Mouse (Mus musculus): Measurements from ENCODE around the gene Dusp23. TPM values are rescaled to one million over a fixed set of nuclear protein-coding genes. Genes with fewer than 3 reads are reported as not detected.
A peak's percentile ranks its signal among the peaks of the same experiment; 100 is the strongest.

Dusp23 gene
- polyA plus RNA-seq, 1 experiment from 2014 or later, result 21.8 TPM

- H3K4me1 ChIP-seq (ENCODE audit: insufficient read depth, low read depth, low read length), result no peaks in the 10 kb centered on the region
- 27% methylated on average over 14 of the region's 14 CpGs for WGBS
- H3K27ac ChIP-seq (ENCODE audit: low read length), result no peak overlapping the region
- no peak for TF ChIP-seq EP300 (IDR thresholded peaks at IDR 0.05)
- TF ChIP-seq CTCF (IDR thresholded peaks at IDR 0.05), result no peak
- H3K4me2 ChIP-seq (replicated peaks; ENCODE audit: low read depth, low read length), result no peak overlapping the region
- DNase-seq (ENCODE audit: low spot score) (peak; percentile 4), ATAC-seq (no peak)
- no peaks in the 10 kb centered on the region for H3K9me3 ChIP-seq (ENCODE audit: low read length)
- H3K27me3 ChIP-seq (replicated peaks; ENCODE audit: insufficient read depth, low read length), result no peaks in the 10 kb centered on the region; the same call in 1 of the 2 replicates
- H3K4me3 ChIP-seq (ENCODE audit: low read depth, low read length), result no peak overlapping the region
- H3K9ac ChIP-seq (replicated peaks; ENCODE audit: low read depth), result no peak overlapping the region
- H3K36me3 ChIP-seq (ENCODE audit: insufficient read depth, low read length), result no peaks in the 10 kb centered on the region
Observed at GRCm38 (mm10) chr1:172617365-172618076, 15.2 kb downstream of the Dusp23 start.

DNA sequence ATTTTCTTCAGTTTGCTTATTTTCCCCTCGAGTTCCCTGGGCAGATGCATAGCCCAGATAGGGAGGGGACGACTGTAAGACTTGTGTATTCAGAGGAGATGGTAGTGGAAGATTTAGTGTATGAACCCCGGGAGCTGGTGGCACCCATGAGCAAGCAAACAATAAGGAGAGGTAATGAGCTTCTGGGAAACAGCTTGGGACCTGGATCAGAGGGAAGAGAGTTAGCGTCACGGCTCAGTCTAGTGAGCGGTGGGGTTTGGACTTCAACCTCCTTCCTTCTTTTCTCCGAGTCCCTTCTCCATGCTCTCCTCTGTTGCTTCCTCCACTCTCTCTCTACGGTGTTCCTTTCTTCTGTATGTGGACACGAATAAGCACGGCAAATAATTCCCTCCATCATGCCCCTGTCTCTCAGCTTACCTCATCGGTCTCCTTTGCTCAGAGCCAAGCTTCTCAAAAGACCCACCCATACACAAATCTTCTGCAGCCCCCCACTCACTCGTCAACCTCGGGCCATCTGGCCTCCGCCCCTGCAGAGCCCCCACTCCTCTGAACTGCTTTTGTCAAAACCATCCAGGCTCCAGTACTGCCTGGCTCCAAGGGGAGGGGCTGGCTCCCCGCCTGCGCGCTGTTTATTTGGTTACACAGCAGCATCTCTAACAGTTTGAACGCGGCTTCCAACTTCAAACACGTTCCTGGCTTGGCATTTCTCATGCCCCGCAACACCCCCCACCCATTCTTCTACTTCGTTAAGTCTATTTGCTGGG is 16.0 kb downstream of the Dusp23 start:
- Histone ChIP-seq H3K27ac (ENCODE audit: low read length) (no peak overlapping the region), H3K4me1 (ENCODE audit: insufficient read depth, low read depth, low read length) (no peaks in the 10 kb centered on the region), H3K4me2 (replicated peaks; ENCODE audit: low read depth, low read length) (0 out of 2 replicates have a peak overlapping the region, but pooled peaks have one; percentile 9), H3K9ac (replicated peaks; ENCODE audit: low read depth) (no peak overlapping the region), H3K9me3 (ENCODE audit: low read length) (no peaks in the 10 kb centered on the region), H3K36me3 (ENCODE audit: insufficient read depth, low read length) (no peaks in the 10 kb centered on the region), H3K27me3 (replicated peaks; ENCODE audit: insufficient read depth, low read length) (no peaks in the 10 kb centered on the region; the same call in 1 of the 2 replicates), H3K4me3 (ENCODE audit: low read depth, low read length) (no peak overlapping the region)
- WGBS, result 9% methylated on average over 22 of the region's 22 CpGs
- TF ChIP-seq CTCF (IDR thresholded peaks at IDR 0.05) (no peak), EP300 (IDR thresholded peaks at IDR 0.05) (no peak)
- DNase-seq (ENCODE audit: low spot score) (peak; percentile 6), ATAC-seq (0 out of 2 replicates have a peak, but pooled peaks have one; percentile 17)

DNA sequence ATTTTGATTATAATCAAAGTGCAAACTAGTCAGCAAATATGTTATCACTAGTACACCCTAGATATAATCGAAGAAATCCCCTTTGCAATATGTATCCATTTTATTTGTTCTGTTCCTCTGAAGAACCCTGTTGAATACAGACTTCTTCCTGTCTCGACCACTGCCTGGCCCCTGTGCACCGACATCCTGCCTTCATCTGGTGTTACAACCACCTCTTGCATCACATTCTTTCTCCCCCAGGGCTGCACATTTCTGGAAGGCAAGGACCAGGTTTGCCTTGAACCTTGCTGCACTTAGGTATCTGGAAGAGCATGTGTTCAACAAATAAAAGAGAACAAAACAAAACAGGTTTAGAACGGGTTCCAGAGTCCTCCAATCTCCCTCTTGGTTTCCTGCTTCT is 17.4 kb downstream of the Dusp23 start:
- H3K36me3 ChIP-seq (ENCODE audit: insufficient read depth, low read length), result no peaks in the 10 kb centered on the region
- no peak overlapping the region for H3K4me3 ChIP-seq (ENCODE audit: low read depth, low read length)
- DNase-seq (ENCODE audit: low spot score), result no peak
- H3K4me1 ChIP-seq (ENCODE audit: insufficient read depth, low read depth, low read length), result no peaks in the 10 kb centered on the region
- no peak overlapping the region for H3K9ac ChIP-seq (replicated peaks; ENCODE audit: low read depth)
- no peak for TF ChIP-seq CTCF (IDR thresholded peaks at IDR 0.05)
- TF ChIP-seq EP300 (IDR thresholded peaks at IDR 0.05), result no peak
- H3K9me3 ChIP-seq (ENCODE audit: low read length), result no peaks in the 10 kb centered on the region
- WGBS, result 33% methylated on average over 4 of the region's 4 CpGs
- no peak overlapping the region for H3K4me2 ChIP-seq (replicated peaks; ENCODE audit: low read depth, low read length)
- no peak overlapping the region for H3K27ac ChIP-seq (ENCODE audit: low read length)
- ATAC-seq, result no peak
- no peaks in the 10 kb centered on the region; the same call in 1 of the 2 replicates for H3K27me3 ChIP-seq (replicated peaks; ENCODE audit: insufficient read depth, low read length)

DNA sequence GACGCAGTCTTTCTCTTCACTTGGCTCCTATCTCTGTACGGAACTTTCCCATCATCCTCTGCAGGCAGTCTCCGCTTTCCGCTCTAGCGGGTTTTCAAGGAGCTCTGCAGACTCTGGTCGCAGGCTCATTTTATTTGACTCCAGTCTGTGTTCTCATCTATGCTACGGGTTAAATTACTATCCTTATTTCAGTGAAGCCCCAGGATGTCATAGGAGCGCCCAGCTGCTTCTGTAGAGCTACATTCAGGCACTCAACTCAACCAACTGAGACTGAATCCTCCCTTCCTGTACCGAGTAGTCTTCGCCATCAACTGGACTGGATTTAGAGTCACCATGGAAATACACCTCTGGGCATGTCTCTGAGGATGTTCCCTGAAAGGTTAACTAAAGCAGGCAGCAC is 18.1 kb downstream of the Dusp23 start:
- no peak for ATAC-seq
- Histone ChIP-seq H3K4me3 (ENCODE audit: low read depth, low read length) (no peak overlapping the region), H3K36me3 (ENCODE audit: insufficient read depth, low read length) (no peaks in the 10 kb centered on the region), H3K4me2 (replicated peaks; ENCODE audit: low read depth, low read length) (no peak overlapping the region), H3K9ac (replicated peaks; ENCODE audit: low read depth) (no peak overlapping the region), H3K27ac (ENCODE audit: low read length) (no peak overlapping the region), H3K4me1 (ENCODE audit: insufficient read depth, low read depth, low read length) (no peaks in the 10 kb centered on the region), H3K9me3 (ENCODE audit: low read length) (no peaks in the 10 kb centered on the region), H3K27me3 (replicated peaks; ENCODE audit: insufficient read depth, low read length) (no peaks in the 10 kb centered on the region; the same call in 1 of the 2 replicates)
- WGBS, result 81% methylated on average over 10 of the region's 10 CpGs
- DNase-seq (ENCODE audit: low spot score), result no peak
- TF ChIP-seq CTCF (IDR thresholded peaks at IDR 0.05) (no peak), EP300 (IDR thresholded peaks at IDR 0.05) (no peak)

DNA sequence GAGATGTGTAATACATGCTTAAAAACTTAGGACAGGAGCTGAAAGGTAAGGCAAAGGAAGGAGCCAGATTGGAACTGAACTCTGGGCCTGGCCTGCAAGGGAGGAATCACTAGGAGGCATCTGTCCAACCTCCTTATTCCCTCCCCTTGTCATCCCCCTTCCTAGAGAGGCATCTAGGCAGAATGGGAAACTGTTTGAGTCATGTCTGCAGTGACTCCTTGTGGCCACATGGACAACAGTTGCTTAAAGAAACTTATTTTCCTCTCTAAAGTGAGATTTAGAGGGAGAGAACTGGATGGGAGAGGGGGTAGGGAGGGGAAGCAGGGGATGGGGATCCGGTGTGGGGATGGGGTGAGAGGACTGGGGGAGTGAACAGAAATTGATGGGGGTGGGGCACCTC is 20.0 kb downstream of the Dusp23 start:
- Histone ChIP-seq H3K9ac (replicated peaks; ENCODE audit: low read depth) (no peak overlapping the region), H3K9me3 (ENCODE audit: low read length) (no peaks in the 10 kb centered on the region), H3K27me3 (replicated peaks; ENCODE audit: insufficient read depth, low read length) (no peaks in the 10 kb centered on the region; the same call in 1 of the 2 replicates), H3K36me3 (ENCODE audit: insufficient read depth, low read length) (no peaks in the 10 kb centered on the region), H3K4me3 (ENCODE audit: low read depth, low read length) (no peak overlapping the region), H3K27ac (ENCODE audit: low read length) (no peak overlapping the region), H3K4me1 (ENCODE audit: insufficient read depth, low read depth, low read length) (no peaks in the 10 kb centered on the region), H3K4me2 (replicated peaks; ENCODE audit: low read depth, low read length) (no peak overlapping the region)
- 35% methylated on average over 1 of the region's 1 CpGs for WGBS
- TF ChIP-seq EP300 (IDR thresholded peaks at IDR 0.05), result no peak
- peak; percentile 75 for TF ChIP-seq CTCF (IDR thresholded peaks at IDR 0.05)
- ATAC-seq, result no peak
- DNase-seq (ENCODE audit: low spot score), result peak; percentile 64

DNA sequence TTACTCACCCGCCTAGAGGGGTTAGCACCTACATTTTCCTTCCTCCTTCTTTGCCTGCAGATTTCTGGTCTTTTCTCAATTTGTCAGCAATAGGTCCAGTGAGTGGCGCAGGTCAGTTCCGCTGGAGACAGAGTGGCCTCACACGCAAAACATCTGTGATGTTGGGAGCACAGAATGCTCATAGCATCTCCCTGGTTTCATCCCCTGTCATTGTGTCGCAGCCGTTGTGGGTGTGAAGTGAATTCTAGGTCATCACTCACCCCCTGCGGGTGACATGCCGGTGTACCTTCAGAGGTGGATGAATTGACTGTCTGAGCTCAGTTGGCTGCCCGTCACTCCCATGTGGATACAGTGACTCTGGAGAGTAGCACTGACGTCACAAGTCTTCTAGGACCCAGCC is 21.5 kb downstream of the Dusp23 start:
- H3K4me3 ChIP-seq (ENCODE audit: low read depth, low read length), result no peak overlapping the region
- no peaks in the 10 kb centered on the region for H3K27me3 ChIP-seq (replicated peaks; ENCODE audit: insufficient read depth, low read length)
- 64% methylated on average over 10 of the region's 10 CpGs for WGBS
- H3K27ac ChIP-seq (ENCODE audit: low read length), result no peak overlapping the region
- DNase-seq (ENCODE audit: low spot score), result no peak
- no peak overlapping the region for H3K9ac ChIP-seq (replicated peaks; ENCODE audit: low read depth)
- H3K9me3 ChIP-seq (ENCODE audit: low read length), result no peaks in the 10 kb centered on the region
- H3K4me1 ChIP-seq (ENCODE audit: insufficient read depth, low read depth, low read length), result no peaks in the 10 kb centered on the region
- H3K36me3 ChIP-seq (ENCODE audit: insufficient read depth, low read length), result no peaks in the 10 kb centered on the region
- no peak for ATAC-seq
- TF ChIP-seq EP300 (IDR thresholded peaks at IDR 0.05) (no peak), CTCF (IDR thresholded peaks at IDR 0.05) (no peak)
- H3K4me2 ChIP-seq (replicated peaks; ENCODE audit: low read depth, low read length), result no peak overlapping the region
